Mouse (Mus musculus) layer of hippocampus, adult 8-10 months (tissue): ENCODE results near the gene Kcnab1. TPM values are rescaled to one million over a fixed set of nuclear protein-coding genes. Genes with fewer than 3 reads are reported as not detected.
A peak's percentile ranks its signal among the peaks of the same experiment; 100 is the strongest.

ENCODE experiments used
- DNase-seq, 2 experiments: peaks; one replicate each; pipeline ENCODE4 v3.0.0; 2022; ENCODE audit warnings: low spot score in 2 of 2
- total RNA-seq, 4 experiments: library from RNA; stranded (reverse); gene quantifications; 2 replicates each; pipeline ENCODE4 v1.2.4; 2022

Gene Kcnab1
- total RNA-seq, 4 experiments from 2014 or later: 146 to 154 (median 147) TPM

GRCm38 (mm10) chr3:65302559-65302958 is 193.4 kb downstream of the Kcnab1 start:
- DNase-seq: no peak

GRCm38 (mm10) chr3:65315837-65316236 is 206.7 kb downstream of the Kcnab1 start:
- DNase-seq: no peak

- DNase-seq: no peak
Observed at GRCm38 (mm10) chr3:65316738-65317137, 207.6 kb downstream of the Kcnab1 start.

- DNase-seq: peak in 1 of 2 experiments; percentile 44
Observed at GRCm38 (mm10) chr3:65317876-65318537, 208.8 kb downstream of the Kcnab1 start.

- DNase-seq: no peak
Observed at GRCm38 (mm10) chr3:65319248-65320008, 210.2 kb downstream of the Kcnab1 start.

GRCm38 (mm10) chr3:65320990-65321389 is 211.8 kb downstream of the Kcnab1 start:
- no peak for DNase-seq

GRCm38 (mm10) chr3:65321981-65322779 is 213.0 kb downstream of the Kcnab1 start:
- peak; percentile 26 to 73 for DNase-seq

- no peak for DNase-seq
Observed at GRCm38 (mm10) chr3:65325254-65325653, 216.1 kb downstream of the Kcnab1 start.

- no peak for DNase-seq
Observed at GRCm38 (mm10) chr3:65328814-65329213, 219.6 kb downstream of the Kcnab1 start.

GRCm38 (mm10) chr3:65337835-65338464 is 228.8 kb downstream of the Kcnab1 start:
- DNase-seq: no peak

GRCm38 (mm10) chr3:65340173-65340951 is 231.2 kb downstream of the Kcnab1 start:
- DNase-seq: no peak

- no peak for DNase-seq
Observed at GRCm38 (mm10) chr3:65346176-65346575, 237.0 kb downstream of the Kcnab1 start.

GRCm38 (mm10) chr3:65352278-65353127 is 243.3 kb downstream of the Kcnab1 start:
- no peak for DNase-seq

GRCm38 (mm10) chr3:65353263-65354037 is 244.3 kb downstream of the Kcnab1 start:
- DNase-seq: no peak

- no peak for DNase-seq
Observed at GRCm38 (mm10) chr3:65355479-65355878, 246.3 kb downstream of the Kcnab1 start.

GRCm38 (mm10) chr3:65358275-65358674 is 249.1 kb downstream of the Kcnab1 start:
- no peak for DNase-seq

GRCm38 (mm10) chr3:65358841-65359240 is 249.7 kb downstream of the Kcnab1 start:
- DNase-seq: no peak

GRCm38 (mm10) chr3:65360163-65360969 is 251.2 kb downstream of the Kcnab1 start:
- no peak for DNase-seq
